Mouse (Mus musculus) cortical plate, adult 2 months (tissue): ENCODE measurements around the gene Rfc4. TPM values are rescaled to one million over a fixed set of nuclear protein-coding genes. Genes with fewer than 3 reads are reported as not detected.
"Not testable (repeated sequence)": the region's sequence is repeated elsewhere in the genome, so short reads cannot be mapped to it uniquely, and the experiment has no call there.

ENCODE experiments used
- H3K27ac ChIP-seq: fragments of 200-500 bp; 2 replicates; pipeline ENCODE4 v1.5.1; 2012; ENCODE audit warnings: low read length, control low read depth, inconsistent platforms; ENCODE audit not compliant: insufficient read depth
- H3K4me1 ChIP-seq: fragments of 200-500 bp; 2 replicates; pipeline ENCODE4 v1.6.1; 2011; ENCODE audit warnings: low read length; ENCODE audit not compliant: control insufficient read depth, insufficient read depth
- H3K4me3 ChIP-seq: fragments of 200-500 bp; 2 replicates; pipeline ENCODE4 v1.5.1; 2011; ENCODE audit warnings: mild to moderate bottlenecking, low read length, control low read depth; ENCODE audit not compliant: insufficient read depth
- CTCF ChIP-seq: fragments of 200-500 bp; IDR thresholded peaks from 2 replicates; pipeline ENCODE4 v1.5.1; 2011; ENCODE audit warnings: mild to moderate bottlenecking, control low read depth, low read length; ENCODE audit not compliant: insufficient read depth; ENCODE audit errors: extremely low read depth
- POLR2A ChIP-seq: fragments of 200-500 bp; IDR thresholded peaks from 2 replicates; pipeline ENCODE4 v1.6.1; 2011; ENCODE audit warnings: mild to moderate bottlenecking, low read length, control low read depth; ENCODE audit not compliant: insufficient read depth; ENCODE audit errors: extremely low read depth
- polyA plus RNA-seq: library from polyadenylated mRNA; depleted of rRNA; stranded (reverse); fragments of >200 nt; gene quantifications from 2 replicates; pipeline ENCODE4 v1.2.3, GENCODE M21; 2012

Gene Rfc4
- polyA plus RNA-seq, 1 experiment: 1.3 TPM

DNA sequence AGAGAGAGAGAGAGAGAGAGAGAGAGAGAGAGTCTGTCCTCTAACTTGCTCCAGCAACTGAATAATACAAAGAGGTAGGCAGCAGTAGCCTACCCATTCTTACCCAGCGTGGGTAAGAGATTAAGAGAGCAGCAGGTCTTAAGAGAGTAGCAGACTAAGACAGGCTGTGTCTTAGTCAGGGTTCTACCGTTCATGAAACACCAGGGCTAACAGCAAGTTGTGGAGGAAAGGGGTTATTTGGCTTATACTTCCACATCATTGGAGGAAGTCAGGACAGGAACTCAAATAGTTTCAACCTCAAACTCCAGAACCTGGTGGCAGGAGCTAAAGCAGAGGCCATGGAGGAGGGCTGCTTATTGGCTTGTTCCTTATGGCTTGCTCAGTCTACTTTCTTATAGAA lies 23.7 kb downstream of the Rfc4 start:
- no peak for TF ChIP-seq POLR2A
- no peak for TF ChIP-seq CTCF
- no peak overlapping the region for H3K27ac ChIP-seq
- H3K4me3 ChIP-seq: no peak overlapping the region
- H3K4me1 ChIP-seq: no peaks in the 10 kb centered on the region

GRCm38 (mm10) chr16:23103038-23103745 lies 24.3 kb downstream of the Rfc4 start:
- no peak overlapping the region for H3K27ac ChIP-seq
- H3K4me1 ChIP-seq: no peaks in the 10 kb centered on the region
- TF ChIP-seq POLR2A (no peak), CTCF (no peak)
- H3K4me3 ChIP-seq: no peak overlapping the region

DNA sequence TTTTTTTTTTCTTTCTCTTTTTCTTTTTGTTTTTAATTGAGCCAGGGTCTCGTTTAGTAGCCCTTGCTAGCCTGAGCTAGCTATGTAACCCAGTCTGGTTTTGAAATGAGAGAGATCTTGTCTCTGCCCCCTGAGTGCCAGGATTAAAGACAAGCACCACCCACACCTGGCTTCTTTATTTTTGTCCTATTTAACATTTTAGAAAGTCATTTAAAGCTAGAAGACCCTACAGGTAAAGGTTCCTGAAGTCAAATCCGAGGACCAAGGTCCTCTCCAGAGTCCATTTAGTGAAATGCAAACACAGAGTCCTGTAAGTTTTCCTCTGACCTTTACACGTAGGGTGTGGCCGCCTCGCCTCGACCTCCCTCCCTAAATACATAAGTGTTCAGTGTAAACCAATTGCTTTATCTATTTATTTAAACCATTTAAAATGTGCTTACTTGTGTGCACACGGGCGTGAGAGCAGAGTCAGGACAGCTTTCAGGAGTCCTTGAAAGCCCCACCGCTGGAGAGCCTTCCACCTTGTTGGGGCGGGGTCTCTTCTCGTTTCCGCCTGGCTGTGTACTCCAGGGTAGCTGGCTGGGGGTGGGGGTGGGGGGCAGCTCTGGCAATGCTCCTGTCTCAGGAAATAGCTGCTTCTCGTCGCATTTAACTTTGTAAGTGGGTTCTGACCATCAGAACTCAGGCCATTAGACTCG lies 25.0 kb downstream of the Rfc4 start:
- Histone ChIP-seq H3K4me1 (0 out of 2 replicates have a peak, but pooled peaks cover under 1% of the 10 kb centered on the region), H3K27ac (no peak overlapping the region), H3K4me3 (no peak overlapping the region)
- no peak for TF ChIP-seq CTCF

DNA sequence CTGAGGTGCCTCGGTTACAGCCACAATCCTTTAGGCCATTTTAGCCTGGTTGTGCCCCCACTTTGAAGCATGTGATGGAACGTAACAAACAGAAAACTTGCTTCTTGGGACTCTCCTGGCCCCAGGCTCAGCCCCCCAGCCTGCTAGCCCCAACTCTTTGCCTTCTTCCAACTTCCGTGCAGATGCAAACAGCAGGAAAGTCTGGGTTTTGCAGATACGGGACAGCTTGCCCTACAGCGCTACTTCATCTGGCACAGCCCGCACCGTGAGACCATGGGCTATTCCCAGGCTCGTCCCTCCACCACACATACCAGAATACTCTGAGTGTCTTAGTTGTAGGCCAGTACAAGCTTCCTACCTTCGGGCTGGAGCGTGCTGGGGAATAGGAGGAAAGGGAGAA lies 26.9 kb downstream of the Rfc4 start:
- peaks cover 2% of the 10 kb centered on the region; the same call in 1 of the 2 replicates for H3K4me1 ChIP-seq
- TF ChIP-seq POLR2A (no peak), CTCF (no peak)
- no peak overlapping the region for H3K4me3 ChIP-seq
- no peak overlapping the region for H3K27ac ChIP-seq

- Histone ChIP-seq H3K4me3 (peak overlapping the region; percentile 12; the same call in 1 of the 2 replicates), H3K4me1 (peaks cover 2% of the 10 kb centered on the region; the same call in 1 of the 2 replicates), H3K27ac (no peak overlapping the region)
- no peak for TF ChIP-seq CTCF
- no peak for TF ChIP-seq POLR2A
Observed at GRCm38 (mm10) chr16:23100099-23100575, 27.4 kb downstream of the Rfc4 start.

DNA sequence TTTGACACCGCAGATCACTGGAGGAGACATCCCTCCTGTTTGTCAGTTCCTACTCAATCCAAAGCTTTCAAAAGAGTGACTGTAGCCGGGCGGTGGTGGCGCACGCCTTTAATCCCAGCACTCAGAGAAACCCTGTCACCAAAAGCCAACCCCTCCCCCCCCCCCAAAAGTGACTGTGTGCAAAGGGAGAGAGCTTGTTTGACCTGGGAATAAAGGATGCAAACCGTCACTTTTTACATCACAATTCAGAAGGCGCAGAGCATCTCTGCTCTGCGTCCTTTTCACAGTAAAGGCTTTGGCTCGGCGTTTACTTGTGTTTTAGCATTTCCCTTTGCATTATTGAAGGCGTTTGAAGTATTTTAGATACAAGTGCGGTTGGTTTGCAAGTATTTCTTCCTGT lies 27.9 kb downstream of the Rfc4 start:
- Histone ChIP-seq H3K4me3 (peak overlapping the region; percentile 12; the same call in 1 of the 2 replicates), H3K27ac (no peak overlapping the region), H3K4me1 (peaks cover 2% of the 10 kb centered on the region; the same call in 1 of the 2 replicates)
- no peak for TF ChIP-seq POLR2A
- TF ChIP-seq CTCF: no peak

DNA sequence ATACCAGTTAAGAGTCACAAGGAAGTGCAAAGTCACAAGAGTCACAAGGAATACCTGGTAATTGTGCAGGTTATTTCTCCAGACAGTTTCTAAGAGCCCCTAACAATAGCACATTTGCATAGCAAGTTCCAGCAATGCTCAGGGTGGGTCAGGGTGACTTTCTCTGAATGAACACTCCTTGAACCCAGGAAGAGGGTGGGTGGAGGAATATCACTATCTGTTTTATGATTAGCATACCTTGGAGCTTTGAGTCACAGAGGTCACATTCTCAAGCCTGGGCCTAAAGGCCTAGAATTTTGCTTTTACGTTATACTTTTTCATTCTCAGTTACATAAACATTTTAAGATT lies 29.5 kb downstream of the Rfc4 start:
- not testable (repeated sequence) for H3K4me3 ChIP-seq, H3K4me1 ChIP-seq

GRCm38 (mm10) chr16:23097290-23098104 lies 30.0 kb downstream of the Rfc4 start:
- not testable (repeated sequence) for H3K4me3 ChIP-seq, H3K4me1 ChIP-seq
- 0 out of 2 replicates have a peak overlapping the region, but pooled peaks have one; percentile 53 for H3K27ac ChIP-seq

More for the DNA sequence above, 29.5 kb downstream of the Rfc4 start:
- not testable (repeated sequence) for H3K27ac ChIP-seq

- H3K4me1 ChIP-seq, H3K27ac ChIP-seq, H3K4me3 ChIP-seq: not testable (repeated sequence)
Observed at GRCm38 (mm10) chr16:23096886-23097285, 30.7 kb downstream of the Rfc4 start.

DNA sequence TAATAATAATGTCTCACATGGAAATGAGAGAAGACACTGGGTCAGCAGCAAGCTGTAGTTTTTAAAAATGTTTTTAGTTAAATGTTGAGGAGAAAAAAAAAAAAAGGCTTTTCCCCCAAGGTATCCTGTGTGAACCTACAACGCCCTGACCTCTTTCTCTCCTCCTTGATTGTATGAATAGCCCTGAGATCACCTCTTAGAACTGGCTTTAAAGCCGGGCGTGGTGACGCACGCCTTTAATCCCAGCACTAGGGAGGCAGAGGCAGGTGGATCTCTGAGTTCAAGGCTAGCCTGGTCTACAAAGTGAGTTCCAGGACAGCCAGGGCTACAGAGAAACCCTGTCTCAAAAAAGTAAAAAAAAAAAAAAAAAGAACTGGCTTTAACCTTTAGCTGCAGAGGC lies 32.0 kb downstream of the Rfc4 start:
- not testable (repeated sequence) for H3K4me3 ChIP-seq, H3K4me1 ChIP-seq, H3K27ac ChIP-seq
